Mouse (Mus musculus) heart, adult 18-20 months (tissue): ENCODE data around the gene Hcrt. TPM values are rescaled to one million over a fixed set of nuclear protein-coding genes. Genes with fewer than 3 reads are reported as not detected.

ENCODE experiments used
- DNase-seq, 2 experiments: peaks; one replicate each; pipeline ENCODE4 v3.0.0; 2021 to 2022; ENCODE audit warnings: mixed read lengths in 1 of 2
- total RNA-seq, 2 experiments: library from RNA; stranded (reverse); gene quantifications; 2 replicates each; pipeline ENCODE4 v1.2.3; 2021

The Hcrt gene
- total RNA-seq, 2 experiments from 2014 or later = not detected

DNA sequence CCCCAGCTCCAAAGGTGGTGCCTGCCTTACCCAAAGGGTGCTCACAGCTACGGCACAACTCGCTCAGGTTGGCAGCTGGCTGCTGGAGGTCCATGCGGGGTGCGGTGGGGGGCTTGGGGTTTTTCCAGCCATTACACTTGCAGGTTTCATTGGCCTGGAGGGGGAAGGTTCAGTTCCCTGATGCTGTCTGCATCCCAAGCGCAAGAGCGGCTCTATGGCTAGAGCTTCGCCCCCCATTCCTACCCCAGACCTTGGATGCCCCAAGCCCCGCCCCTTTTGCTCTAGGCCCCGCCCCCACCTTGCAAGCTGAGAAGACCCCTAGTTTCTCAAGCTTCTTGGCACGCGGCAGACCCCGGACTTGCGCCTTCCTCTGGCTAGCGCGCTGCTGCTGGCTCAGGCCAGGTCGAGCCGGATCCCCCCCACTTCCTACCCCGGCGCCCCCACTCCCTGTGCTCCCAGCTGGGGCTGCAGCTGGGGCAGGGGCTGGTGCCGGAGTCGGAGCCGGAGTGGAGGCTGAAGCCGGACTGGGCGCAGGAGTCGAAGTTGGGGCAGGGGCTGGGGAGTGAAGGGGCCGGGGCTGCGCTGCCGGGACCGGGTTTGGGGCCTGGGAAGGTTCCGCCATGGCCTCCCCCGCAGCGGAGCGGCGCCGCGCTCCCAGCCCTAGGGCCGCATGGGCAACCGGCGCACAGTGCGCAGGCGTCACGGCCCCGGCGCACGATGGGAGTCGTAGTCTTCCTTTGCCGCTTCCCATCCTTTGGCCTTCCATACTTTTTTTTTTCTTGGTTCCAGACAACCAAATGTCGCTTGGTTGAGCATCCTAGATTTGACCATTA is 50.7 kb downstream of the Hcrt start, which contains the start of gene Kat2a:
Gene Kat2a, minus strand, starts transcription at position 683 of the 833 bp plus-strand sequence.
- peak; percentile 89 to 90 for DNase-seq

Other genes starting within 250 kb of the Hcrt start
- gene Acly, start 234.9 kb downstream of the Hcrt start, total RNA-seq = 10 to 100 TPM; 35.6 to 80.9 TPM
- under 1 TPM; 0.17 to 0.46 TPM for gene Ttc25, start 217.3 kb downstream of the Hcrt start, total RNA-seq
- 1 to 10 TPM; 6.1 to 7.7 TPM for gene Cnp, start 188.0 kb downstream of the Hcrt start, total RNA-seq
- 10 to 100 TPM; 48.6 to 50.6 TPM for gene Nkiras2, start 143.7 kb downstream of the Hcrt start, total RNA-seq
- 100 to 1,000 TPM; 126 to 128 TPM for gene Dnajc7, start 142.8 kb downstream of the Hcrt start, total RNA-seq
- under 1 TPM; 0.12 to 0.44 TPM for gene Zfp385c, start 70.5 kb downstream of the Hcrt start, total RNA-seq
- gene Dhx58, start 58.7 kb downstream of the Hcrt start, total RNA-seq = 1 to 10 TPM in 1 of 2 experiments, under 1 TPM in 1; 0.60 to 1.0 TPM
- 10 to 100 TPM; 12.2 to 14.7 TPM for gene Kat2a, start 50.5 kb downstream of the Hcrt start, total RNA-seq
- gene Hspb9, start 49.1 kb downstream of the Hcrt start, total RNA-seq = not detected
- gene Rab5c, start 24.7 kb downstream of the Hcrt start, total RNA-seq = 10 to 100 TPM; 53.9 to 59.8 TPM
- gene Kcnh4, start 3.0 kb downstream of the Hcrt start, total RNA-seq = not detected
- 10 to 100 TPM in 1 of 2 experiments, 1 to 10 TPM in 1; 9.8 to 13.4 TPM for gene Ghdc, start 8.0 kb upstream of the Hcrt start, total RNA-seq
- gene Stat5b, start 87.8 kb upstream of the Hcrt start, total RNA-seq = 10 to 100 TPM; 55.0 to 60.1 TPM
- gene Stat5a, start 96.4 kb upstream of the Hcrt start, total RNA-seq = 10 to 100 TPM; 17.2 to 23.0 TPM
- 10 to 100 TPM; 71.8 to 83.2 TPM for gene Stat3, start 176.6 kb upstream of the Hcrt start, total RNA-seq
- gene Cavin1, start 208.0 kb upstream of the Hcrt start, total RNA-seq = 100 to 1,000 TPM; 192 to 214 TPM
- gene Atp6v0a1, start 246.5 kb upstream of the Hcrt start, total RNA-seq = 10 to 100 TPM; 87.1 to 92.2 TPM